Mouse (Mus musculus) right cerebral cortex, postnatal 36 days (tissue): ENCODE results near the gene B4galt3.
A peak's percentile ranks its signal among the peaks of the same experiment; 100 is the strongest.
"Not testable (repeated sequence)": the region's sequence is repeated elsewhere in the genome, so short reads cannot be mapped to it uniquely, and the experiment has no call there.

Experiments used
- DNase-seq, 2 experiments: peaks; one replicate each; pipeline ENCODE4 v3.0.0; 2022; ENCODE audit warnings: low spot score in 2 of 2, mixed read lengths in 1 of 2

The B4galt3 gene

DNA sequence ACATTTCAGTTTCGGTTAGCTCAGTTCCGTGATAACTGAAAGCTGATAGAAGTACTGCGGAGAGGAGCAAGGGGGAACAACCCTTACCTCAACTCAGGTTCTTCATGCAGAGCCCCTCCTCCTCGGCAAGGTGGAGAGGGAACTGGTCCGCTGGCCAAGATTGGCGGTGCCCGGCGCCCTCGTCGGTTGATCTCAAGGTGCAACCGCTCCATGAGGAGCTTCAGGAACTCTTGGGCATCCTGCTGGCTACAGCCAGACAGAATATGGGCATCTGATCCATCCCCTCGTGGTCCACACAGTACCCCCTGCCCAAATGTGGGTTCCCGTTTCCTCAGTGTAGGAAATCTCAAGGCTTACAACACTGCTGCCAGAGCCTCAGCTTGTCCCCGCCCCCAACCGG lies 14.4 kb downstream of the B4galt3 start:
- DNase-seq: peak in 1 of 2 experiments; percentile 2

DNA sequence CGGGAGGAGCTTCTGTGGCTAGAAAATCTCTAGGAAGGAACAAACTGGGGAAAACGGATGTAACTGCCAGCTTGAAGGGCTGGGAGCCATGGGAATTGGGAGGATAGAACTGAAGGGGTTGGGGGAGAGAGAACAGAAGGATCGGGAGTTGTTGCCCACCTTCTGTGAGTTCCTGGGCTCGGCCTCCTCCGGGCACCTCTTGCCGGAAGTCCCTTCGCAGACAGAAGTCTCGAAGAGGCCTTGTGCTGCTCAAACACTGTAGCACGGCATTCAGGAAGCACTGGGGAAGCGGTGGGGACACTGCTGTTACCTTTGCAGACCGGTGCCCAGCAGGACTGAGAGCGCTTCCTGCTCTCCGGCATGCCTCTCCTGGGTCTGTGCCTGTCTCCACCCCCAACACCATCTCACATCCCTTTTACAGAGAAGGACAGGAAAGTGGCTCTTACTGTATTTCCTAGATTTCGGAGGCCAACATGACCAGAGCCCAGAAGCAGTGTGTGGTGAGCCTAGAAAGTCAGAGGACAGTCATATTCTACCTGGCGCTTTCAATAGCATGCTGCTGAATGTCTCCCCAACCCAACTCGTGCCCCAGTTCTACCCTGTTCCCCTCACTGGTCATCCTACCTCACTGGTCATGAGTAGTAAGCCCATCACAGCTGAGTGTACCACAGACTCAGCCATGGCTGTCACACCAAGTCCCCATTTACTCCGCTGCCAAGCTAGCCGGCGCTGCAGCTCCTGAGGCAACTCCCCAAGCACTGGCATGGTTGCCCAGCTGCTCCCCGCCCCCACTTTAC lies 15.2 kb downstream of the B4galt3 start:
- peak in 1 of 2 experiments; percentile 1 for DNase-seq

DNA sequence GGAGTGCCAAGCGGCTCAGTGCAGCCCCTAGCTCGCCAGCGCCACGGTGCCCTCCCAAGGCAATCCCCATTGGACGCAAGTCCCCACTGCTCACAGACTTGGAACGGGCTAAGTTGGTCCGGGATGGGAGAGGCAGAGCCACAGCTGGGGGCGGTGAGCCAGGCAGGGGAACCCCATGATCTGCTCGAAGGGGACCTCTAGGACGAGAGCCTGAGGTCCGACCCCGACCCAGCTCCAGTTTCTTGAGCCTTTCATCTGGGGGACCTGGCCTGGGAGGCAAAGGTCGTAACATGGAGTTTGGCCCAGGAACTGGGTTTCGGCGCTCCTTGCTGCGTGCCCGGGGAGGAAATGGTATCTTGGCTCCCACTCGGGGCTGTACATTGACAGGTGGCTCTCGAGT lies 16.4 kb downstream of the B4galt3 start:
- DNase-seq: no peak

DNA sequence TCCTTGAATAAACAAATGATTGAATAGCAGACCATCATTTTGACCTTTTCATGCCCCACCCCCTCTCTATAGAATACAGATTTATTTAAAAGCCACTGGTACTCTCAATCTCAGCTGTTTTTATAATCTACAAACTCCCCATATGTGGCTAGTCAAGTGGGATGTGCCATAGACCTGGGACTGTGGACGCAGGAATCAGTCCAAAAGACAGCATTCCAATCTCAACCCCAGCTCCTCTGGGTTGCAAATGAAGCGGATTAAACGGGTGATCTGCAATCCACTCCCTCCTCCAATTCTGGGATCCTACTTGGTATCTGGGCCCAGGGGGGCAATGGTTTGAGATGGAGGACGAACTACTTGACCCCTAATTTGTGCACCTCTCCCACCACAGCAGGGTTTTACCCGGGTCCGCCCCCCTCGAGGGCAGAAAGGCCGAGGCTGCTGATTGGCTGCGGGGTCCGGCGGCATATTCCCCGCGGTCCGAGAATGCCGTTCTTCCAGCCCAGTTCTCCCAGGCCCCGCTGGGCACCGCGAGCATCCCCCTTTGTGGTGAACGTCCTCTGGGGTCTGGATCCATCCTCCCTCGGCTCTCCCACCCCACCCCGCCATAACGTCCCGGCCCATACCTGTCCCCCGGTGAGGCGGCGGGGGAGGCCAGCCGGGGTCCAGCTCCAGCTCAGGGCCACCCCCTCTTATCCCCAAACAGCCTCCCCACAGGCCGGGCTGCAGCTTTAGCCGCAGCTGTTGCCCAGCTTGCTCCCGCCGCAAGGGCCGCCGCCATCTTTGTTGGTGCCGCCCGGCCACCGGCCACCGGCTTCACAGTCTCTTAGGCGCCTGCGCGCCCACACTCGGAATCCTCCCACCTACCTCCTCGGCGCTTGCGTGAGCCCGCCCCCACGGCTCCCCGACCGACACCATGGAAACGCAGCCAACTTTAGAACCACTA lies 17.3 kb downstream of the B4galt3 start, which contains the start of gene Usp21:
Usp21 (minus strand) TSS at position 856 of the 946 bp plus-strand sequence.
- peak; percentile 93 to 95 for DNase-seq

DNA sequence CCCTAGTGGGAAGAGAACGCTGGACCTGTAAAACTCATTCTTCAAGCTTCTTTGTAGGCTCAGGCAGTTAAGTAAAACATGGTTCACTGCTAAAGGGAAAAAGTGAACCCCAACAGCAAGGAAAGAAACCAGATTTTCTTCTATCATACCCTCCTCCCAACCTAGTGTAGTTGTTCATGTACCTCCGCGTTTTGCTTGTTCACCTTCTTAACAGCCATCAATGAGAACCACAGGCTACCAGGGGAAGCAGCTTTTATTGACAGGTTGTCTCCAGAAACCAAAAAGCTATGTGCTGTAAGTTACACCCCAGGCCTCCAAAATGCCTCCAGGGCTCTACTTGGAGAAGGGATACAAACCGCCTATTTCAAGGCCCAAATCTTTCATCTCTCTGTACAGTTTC lies 18.2 kb downstream of the B4galt3 start:
- DNase-seq: no peak

DNA sequence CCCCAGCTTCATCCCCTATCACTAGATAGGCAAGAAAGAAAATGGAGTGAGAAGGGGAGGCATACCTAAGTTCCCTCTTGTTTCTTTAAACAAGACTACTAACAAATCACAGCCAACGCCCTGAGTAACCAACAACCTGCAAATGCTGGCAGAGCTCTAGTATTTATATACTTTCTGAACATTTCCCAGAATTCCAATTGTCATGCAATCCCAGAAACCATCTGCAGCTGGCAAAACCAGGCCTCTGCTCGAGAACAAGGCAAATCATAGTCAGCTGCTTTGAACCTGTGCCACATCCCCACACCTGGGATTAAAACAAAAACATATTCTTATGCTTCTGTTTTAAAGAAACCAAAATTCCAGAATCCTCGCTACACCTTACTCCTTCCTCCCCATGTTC lies 23.2 kb downstream of the B4galt3 start:
- no peak for DNase-seq

DNA sequence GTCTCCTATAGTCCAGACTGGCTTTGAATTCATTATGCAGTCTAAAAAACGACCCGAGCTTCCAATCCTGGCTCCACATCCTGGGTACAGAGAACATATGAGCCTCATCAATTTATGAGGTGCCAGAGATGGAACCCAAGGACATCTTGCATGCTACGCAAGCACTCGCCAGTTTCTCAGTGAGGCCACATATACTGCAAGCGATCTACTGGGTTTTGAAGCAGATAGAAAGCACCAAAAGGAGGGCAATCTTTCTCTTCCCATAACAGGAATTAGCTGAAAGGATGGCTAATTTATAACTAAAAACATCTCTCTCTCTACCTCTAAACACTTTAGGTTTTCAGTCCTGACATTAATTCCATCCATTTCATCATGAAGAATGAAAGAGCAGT lies 23.8 kb downstream of the B4galt3 start:
- no peak for DNase-seq

DNA sequence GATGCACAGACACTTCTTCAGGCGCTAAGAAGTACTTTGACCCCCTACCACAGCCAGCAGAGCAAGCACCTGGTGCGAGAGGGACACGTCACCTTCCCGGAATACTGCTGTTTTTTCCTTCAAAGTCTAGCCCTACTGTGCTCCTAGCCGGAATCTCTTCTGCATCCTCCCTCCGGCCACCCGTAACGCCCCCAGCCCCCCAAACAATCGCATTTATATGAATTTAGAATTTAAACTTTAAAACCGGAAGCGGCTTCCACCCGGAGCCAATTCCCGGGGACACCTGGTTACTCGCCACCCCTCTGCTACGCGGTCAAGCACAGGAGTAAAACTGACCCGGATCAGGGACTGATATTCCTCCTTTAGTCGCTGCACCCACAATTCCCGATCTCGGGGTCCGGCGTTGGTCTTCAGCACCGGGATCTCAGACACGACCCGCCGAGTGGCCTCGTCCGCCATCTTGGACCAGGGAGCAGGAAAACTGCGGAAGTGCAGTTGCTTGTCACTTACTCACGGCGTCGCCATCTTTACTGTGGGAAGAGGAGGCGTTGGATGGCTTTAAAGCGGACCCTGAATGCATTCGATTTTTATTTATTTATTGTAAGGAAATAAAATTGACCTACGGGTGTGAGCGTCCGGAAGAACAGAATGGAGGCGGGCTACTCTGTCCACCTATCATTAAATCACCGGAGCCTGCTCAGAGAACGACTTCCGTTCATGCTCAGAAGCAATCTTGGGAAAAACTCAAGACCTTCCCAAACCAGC lies 24.4 kb downstream of the B4galt3 start, which contains the start of gene Ufc1:
Ufc1 (minus strand) TSS at position 727 of the 765 bp plus-strand sequence.
- peak; percentile 68 to 78 for DNase-seq

DNA sequence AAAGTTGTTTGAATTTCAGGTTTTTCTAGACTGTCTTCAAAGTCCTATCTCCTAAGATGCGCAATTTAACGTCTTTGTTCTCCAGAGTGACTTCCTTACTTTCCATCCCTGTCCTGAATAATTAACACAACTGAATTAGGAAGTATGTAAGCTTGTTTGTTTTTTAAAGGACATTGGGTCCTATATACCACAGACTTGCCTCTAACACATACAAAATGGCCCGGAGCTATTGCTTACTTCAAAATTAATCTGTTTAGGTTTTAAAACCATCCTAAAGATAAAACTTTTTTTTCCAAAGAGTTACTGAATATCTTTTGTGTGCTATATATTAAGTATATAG lies 24.9 kb downstream of the B4galt3 start:
- no peak for DNase-seq

DNA sequence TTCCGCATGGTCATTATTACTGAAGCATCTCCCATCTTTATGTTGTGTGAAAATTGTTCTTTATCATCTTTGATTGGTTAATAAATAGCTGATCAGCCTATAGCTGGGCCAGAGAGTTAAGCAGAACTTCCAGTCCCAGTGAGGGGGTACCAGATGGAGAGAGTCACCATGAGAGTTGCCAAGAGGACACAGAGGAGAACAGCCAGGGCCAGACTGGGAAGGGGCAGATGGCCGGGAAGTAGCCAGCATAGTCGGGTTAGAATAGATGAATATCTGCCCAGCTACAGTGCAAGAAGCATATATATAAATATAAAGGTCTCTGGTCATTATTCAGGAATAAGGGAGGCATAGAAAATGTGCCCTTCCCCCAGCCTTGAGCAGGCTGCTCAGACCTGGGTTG lies 28.1 kb downstream of the B4galt3 start:
- DNase-seq: no peak

DNA sequence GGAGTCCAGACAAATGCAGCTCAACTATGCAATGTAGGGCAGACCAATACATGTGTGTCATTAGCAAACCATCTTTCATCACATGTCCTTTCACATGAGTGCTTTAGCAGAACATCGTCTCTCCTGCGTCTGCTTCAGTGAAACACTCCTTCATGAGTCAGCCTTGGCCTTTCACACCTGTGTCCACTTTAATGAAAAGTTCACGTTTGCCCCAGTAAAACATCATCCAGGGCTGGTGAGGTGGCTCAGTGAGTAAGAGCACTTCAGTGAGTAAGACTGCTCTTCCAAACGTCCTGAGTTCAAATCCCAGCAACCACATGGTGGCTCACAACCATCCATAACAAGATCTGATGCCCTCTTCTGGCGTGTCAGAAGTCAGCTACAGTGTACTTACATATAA lies 36.0 kb downstream of the B4galt3 start:
- DNase-seq: not testable (repeated sequence)

DNA sequence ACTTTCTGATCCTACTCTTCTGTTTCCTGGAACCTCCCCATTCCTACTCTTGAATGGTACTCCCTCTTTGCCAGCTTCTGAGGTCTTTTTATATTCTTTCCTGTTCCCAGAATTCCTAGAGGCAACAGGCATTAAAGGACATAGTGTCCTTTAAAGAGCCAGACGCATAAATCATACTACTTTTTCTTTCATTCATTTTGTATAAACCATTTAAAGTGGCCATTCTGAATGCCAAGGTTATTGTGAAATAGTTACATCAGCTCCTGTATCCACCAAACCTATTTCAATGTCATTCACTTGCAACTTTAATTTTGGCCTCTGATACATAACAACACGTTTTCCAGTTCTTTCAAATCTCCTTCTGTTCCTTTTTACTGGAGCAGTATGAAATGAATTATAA lies 39.2 kb downstream of the B4galt3 start:
- no peak for DNase-seq

DNA sequence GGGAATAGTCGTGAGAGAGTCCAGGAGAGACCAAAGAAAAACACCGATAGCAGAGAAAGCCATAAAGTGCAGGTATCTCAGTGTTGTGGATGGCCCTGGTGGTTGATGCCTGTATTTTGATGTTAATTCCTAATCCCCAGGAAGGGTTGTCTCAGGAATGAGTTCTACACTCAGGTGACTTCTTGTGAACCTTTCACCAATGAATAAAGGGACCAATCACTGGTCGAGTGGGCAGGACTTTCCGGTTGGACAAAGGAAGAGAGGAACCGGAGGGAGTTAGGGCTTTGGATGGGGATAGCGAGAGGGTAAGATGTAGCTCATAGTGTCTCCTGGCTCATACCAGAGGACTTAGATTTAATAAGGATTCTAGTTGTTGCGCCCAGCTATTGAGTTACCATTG lies 49.6 kb downstream of the B4galt3 start:
- no peak for DNase-seq

DNA sequence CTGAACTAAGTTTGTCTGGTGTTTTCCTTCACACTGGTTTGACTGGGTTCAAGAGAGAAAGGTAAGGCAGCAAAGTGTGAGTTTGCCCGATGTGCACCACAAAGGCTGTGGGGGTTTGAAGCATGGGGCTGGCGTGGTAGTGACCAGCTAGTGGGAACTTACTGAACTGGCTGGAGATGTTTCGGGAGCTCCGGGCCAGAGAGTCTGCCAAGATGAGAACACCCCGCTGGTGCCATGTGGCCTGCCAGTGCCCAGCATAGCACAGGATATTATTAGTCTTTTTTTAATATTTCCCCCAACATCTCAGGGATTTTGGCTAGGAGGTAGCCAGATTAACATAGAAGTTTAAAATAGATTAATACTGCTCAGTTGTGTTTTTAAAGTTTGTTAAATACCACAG lies 50.0 kb downstream of the B4galt3 start:
- DNase-seq: no peak

DNA sequence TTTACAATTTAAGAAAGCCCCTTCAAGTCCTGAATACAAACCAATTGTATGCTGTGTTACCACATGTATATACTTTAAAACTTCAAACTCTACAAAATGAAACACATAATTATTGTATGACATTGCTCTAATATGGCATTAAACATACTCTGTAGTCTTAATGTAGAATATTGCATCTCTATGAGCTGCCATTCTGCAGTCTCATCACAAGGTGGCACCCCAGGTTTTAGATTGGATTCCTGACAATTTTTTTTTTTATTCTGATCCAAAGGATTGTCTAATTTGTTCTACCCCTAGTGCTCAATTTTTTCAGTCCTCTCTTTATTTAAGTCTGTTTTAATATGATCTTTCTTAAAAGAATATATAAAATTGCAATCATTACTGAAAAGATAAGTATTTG lies 51.3 kb downstream of the B4galt3 start:
- DNase-seq: no peak

DNA sequence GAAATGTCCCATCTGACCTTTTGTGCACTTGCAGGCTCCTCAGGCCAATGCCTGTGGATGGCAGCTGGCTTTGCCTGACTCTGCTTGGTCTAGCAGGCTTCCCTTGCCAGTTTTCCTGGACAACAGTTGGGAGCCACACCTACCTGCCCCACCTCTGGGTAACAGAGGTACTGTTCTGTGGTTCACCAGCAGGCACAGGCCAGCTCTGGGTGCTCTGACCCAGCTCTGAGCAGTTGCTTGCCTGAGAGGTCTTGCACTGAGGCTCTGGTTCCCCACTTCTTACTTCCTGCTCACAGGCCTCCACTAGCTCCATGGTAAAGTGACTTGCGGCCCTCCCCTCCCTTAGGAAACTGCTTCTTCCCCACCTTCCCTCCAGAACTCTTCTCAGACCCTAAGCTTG lies 51.9 kb downstream of the B4galt3 start:
- no peak for DNase-seq

DNA sequence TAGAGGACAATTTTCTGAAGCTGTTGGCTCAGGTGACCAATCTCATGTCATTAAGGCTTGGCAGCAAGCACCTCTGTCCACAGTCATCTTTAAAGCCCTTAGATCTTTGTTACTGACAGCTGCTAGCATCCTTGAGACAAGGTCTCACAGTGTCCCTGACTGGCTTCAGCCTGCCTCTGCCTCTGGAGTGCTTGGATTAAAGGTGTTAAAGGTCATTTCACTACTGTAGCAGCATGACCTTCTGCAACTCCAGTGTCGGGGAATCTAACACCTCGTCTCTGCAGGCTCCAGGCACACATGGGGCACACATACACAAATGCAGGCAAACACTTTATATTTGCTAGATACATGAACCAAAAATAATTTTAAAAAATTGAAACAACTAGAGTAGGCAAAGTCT lies 55.4 kb downstream of the B4galt3 start:
- no peak for DNase-seq
